Mouse (Mus musculus): Measurements from ENCODE around the gene Kif4. TPM values are rescaled to one million over a fixed set of nuclear protein-coding genes. Genes with fewer than 3 reads are reported as not detected.

Kif4 gene
- polyA plus RNA-seq, 1 experiment = 54.7 TPM

DNA sequence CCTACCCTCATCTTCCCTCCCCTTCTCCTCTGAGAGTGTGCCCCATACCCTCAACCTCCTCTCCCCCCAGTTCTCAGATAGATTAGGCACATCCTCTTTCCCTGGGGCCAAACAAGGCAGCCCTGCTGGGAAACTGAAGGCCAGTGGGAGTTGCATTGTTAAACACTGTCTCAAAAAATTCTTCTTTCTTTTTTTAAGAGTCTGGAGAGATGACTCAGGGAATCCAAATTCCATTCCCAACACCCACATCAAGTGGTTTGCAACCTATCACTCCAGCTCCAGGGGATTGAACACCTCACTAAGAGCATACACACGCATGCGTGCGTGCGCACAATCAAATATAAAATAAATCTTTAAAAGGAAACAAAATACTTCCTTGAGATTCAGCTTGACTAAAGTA is 71.2 kb downstream of the Kif4 start:
- H3K9me3 ChIP-seq (replicated peaks; ENCODE audit: control insufficient read depth, insufficient read depth, low read length, poor library complexity, severe bottlenecking) = no peaks in the 10 kb centered on the region
- H3K27ac ChIP-seq (ENCODE audit: insufficient read depth, low read length) = no peak overlapping the region
- H3K4me3 ChIP-seq (ENCODE audit: low read depth, low read length) = no peak overlapping the region
- TF ChIP-seq POLR2A (IDR thresholded peaks at IDR 0.05; ENCODE audit: insufficient read depth, low read length) (no peak), CTCF (IDR thresholded peaks at IDR 0.05; ENCODE audit: low read depth, low read length) (no peak), EP300 (IDR thresholded peaks at IDR 0.05; ENCODE audit: insufficient read depth, low read depth, low read length) (no peak)
- H3K9ac ChIP-seq (ENCODE audit: low read depth, poor library complexity, severe bottlenecking) = no peak overlapping the region
- H3K36me3 ChIP-seq (ENCODE audit: control insufficient read depth, insufficient read depth, low read length, poor library complexity, severe bottlenecking) = peaks cover 11% of the 10 kb centered on the region
- H3K27me3 ChIP-seq (ENCODE audit: control insufficient read depth, insufficient read depth, low read length, poor library complexity, severe bottlenecking) = no peaks in the 10 kb centered on the region
- no peaks in the 10 kb centered on the region for H3K4me1 ChIP-seq (ENCODE audit: control insufficient read depth, insufficient read depth, low read length)

DNA sequence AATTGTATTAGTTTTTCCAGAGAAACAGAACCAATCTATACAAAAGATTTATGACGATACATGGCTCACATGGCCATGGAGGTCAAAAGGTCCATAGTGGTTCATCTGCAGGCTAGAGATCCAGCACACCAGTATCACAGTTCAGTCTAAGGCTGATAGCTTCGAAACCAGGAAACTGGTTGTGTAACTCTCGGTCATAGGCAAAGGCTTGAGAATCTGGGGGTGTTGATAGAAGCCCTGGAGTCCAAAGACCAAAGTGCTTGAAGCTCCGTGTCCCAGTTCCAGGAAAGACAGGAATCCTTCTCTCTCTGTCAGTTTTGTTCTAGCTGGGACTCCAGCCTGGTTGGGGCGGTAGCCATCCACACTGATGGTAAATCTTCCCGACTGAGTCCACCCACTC is 82.5 kb downstream of the Kif4 start:
- Histone ChIP-seq H3K36me3 (ENCODE audit: control insufficient read depth, insufficient read depth, low read length, poor library complexity, severe bottlenecking) (peaks cover 5% of the 10 kb centered on the region), H3K4me3 (ENCODE audit: low read depth, low read length) (no peak overlapping the region), H3K9ac (ENCODE audit: low read depth, poor library complexity, severe bottlenecking) (no peak overlapping the region), H3K4me1 (ENCODE audit: control insufficient read depth, insufficient read depth, low read length) (no peaks in the 10 kb centered on the region), H3K9me3 (replicated peaks; ENCODE audit: control insufficient read depth, insufficient read depth, low read length, poor library complexity, severe bottlenecking) (no peaks in the 10 kb centered on the region), H3K27ac (ENCODE audit: insufficient read depth, low read length) (no peak overlapping the region), H3K27me3 (ENCODE audit: control insufficient read depth, insufficient read depth, low read length, poor library complexity, severe bottlenecking) (no peaks in the 10 kb centered on the region)
- TF ChIP-seq CTCF (IDR thresholded peaks at IDR 0.05; ENCODE audit: low read depth, low read length) = no peak
- TF ChIP-seq EP300 (IDR thresholded peaks at IDR 0.05; ENCODE audit: insufficient read depth, low read depth, low read length) = no peak
- TF ChIP-seq POLR2A (IDR thresholded peaks at IDR 0.05; ENCODE audit: insufficient read depth, low read length) = no peak

DNA sequence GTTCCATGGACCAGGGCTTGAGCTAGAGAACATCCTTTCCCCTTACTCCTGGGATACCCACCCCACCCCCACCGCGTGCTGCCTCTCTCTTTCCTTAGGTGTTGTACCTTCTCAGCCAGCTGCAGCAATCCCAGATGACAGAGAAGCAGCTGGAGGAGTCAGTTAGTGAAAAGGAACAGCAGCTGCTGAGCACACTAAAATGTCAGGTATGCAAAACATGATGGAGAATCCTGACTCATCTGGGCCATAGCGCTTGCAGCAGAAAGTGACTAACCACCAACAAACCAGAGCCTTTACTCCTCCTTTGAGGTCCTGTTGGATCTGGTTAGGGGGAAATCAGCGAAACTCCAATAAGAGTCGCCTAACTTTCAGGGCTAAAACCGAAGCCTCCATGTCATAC is 90.6 kb downstream of the Kif4 start:
- Histone ChIP-seq H3K27me3 (ENCODE audit: control insufficient read depth, insufficient read depth, low read length, poor library complexity, severe bottlenecking) (no peaks in the 10 kb centered on the region), H3K9me3 (replicated peaks; ENCODE audit: control insufficient read depth, insufficient read depth, low read length, poor library complexity, severe bottlenecking) (no peaks in the 10 kb centered on the region), H3K4me1 (ENCODE audit: control insufficient read depth, insufficient read depth, low read length) (no peaks in the 10 kb centered on the region), H3K4me3 (ENCODE audit: low read depth, low read length) (no peak overlapping the region), H3K9ac (ENCODE audit: low read depth, poor library complexity, severe bottlenecking) (no peak overlapping the region), H3K27ac (ENCODE audit: insufficient read depth, low read length) (no peak overlapping the region), H3K36me3 (ENCODE audit: control insufficient read depth, insufficient read depth, low read length, poor library complexity, severe bottlenecking) (peaks cover 9% of the 10 kb centered on the region)
- TF ChIP-seq POLR2A (IDR thresholded peaks at IDR 0.05; ENCODE audit: insufficient read depth, low read length) (no peak), EP300 (IDR thresholded peaks at IDR 0.05; ENCODE audit: insufficient read depth, low read depth, low read length) (no peak), CTCF (IDR thresholded peaks at IDR 0.05; ENCODE audit: low read depth, low read length) (no peak)

DNA sequence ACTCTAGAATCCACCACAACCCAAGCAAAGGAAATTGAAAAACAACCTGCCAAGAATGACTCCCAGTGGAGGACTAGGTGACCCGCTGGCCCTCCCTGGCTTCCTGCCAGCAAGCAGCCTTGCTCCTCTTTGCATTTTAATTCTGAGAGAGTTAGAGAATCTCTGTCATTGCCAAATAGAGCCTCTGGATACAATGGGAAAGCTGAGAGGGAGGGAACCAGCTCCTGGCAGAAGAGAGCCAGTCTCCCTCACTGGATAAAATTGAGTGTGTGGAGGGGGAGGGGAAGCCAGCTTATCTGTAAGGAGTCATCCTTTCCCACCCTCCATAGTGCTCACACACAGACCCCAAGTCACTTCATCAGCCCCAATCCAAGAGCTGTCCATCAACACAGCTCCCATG is 103.4 kb downstream of the Kif4 start:
- no peak overlapping the region for H3K27ac ChIP-seq (ENCODE audit: insufficient read depth, low read length)
- no peak overlapping the region for H3K4me3 ChIP-seq (ENCODE audit: low read depth, low read length)
- TF ChIP-seq CTCF (IDR thresholded peaks at IDR 0.05; ENCODE audit: low read depth, low read length) = no peak
- no peak for TF ChIP-seq EP300 (IDR thresholded peaks at IDR 0.05; ENCODE audit: insufficient read depth, low read depth, low read length)
- TF ChIP-seq POLR2A (IDR thresholded peaks at IDR 0.05; ENCODE audit: insufficient read depth, low read length) = no peak
- no peaks in the 10 kb centered on the region; the same call in 1 of the 2 replicates for H3K27me3 ChIP-seq (ENCODE audit: control insufficient read depth, insufficient read depth, low read length, poor library complexity, severe bottlenecking)
- H3K36me3 ChIP-seq (ENCODE audit: control insufficient read depth, insufficient read depth, low read length, poor library complexity, severe bottlenecking) = peaks cover 14% of the 10 kb centered on the region
- H3K9me3 ChIP-seq (replicated peaks; ENCODE audit: control insufficient read depth, insufficient read depth, low read length, poor library complexity, severe bottlenecking) = no peaks in the 10 kb centered on the region
- no peaks in the 10 kb centered on the region for H3K4me1 ChIP-seq (ENCODE audit: control insufficient read depth, insufficient read depth, low read length)
- no peak overlapping the region for H3K9ac ChIP-seq (ENCODE audit: low read depth, poor library complexity, severe bottlenecking)

DNA sequence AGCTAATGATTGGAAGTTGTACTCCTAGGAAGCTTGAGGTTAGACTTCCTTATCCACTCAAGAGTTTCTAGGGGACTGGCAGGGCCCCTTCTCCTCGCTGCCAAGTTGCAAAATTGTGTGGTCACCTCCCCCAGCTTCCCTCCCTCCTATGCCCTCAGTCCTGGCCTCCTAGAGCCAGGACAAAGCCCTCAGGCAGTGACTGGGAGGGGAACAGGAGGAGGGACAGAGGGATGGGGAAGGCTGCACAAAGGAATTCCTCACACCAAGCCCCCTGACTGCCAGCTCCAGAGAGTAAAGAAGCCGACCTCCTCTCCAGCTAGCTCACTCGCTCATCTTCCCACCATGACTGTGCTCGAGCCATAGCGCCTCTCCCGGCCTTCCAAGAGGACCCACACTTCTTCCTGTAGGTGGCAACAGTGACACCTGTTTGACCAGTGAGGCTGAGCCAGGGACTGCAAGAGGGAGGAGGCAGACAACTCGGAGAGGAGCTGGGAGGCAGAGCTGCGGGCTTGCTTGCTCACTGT is 104.2 kb downstream of the Kif4 start, which contains the start of gene Gdpd2:
TSS of gene Gdpd2 (plus strand) at position 209 of the 524 bp plus-strand sequence.
- Histone ChIP-seq H3K9ac (ENCODE audit: low read depth, poor library complexity, severe bottlenecking) (peak within 1 kb of the TSS; percentile 37; the same call in 1 of the 2 replicates), H3K4me1 (ENCODE audit: control insufficient read depth, insufficient read depth, low read length) (no peaks in the 10 kb centered on the region), H3K27me3 (ENCODE audit: control insufficient read depth, insufficient read depth, low read length, poor library complexity, severe bottlenecking) (no peaks in the 10 kb centered on the region; the same call in 1 of the 2 replicates), H3K27ac (ENCODE audit: insufficient read depth, low read length) (no peak within 1 kb of the TSS), H3K36me3 (ENCODE audit: control insufficient read depth, insufficient read depth, low read length, poor library complexity, severe bottlenecking) (peaks cover 11% of the 10 kb centered on the region), H3K4me3 (ENCODE audit: low read depth, low read length) (no peak within 1 kb of the TSS), H3K9me3 (replicated peaks; ENCODE audit: control insufficient read depth, insufficient read depth, low read length, poor library complexity, severe bottlenecking) (no peaks in the 10 kb centered on the region)
- TF ChIP-seq POLR2A (IDR thresholded peaks at IDR 0.05; ENCODE audit: insufficient read depth, low read length) (no peak), CTCF (IDR thresholded peaks at IDR 0.05; ENCODE audit: low read depth, low read length) (peak; percentile 59), EP300 (IDR thresholded peaks at IDR 0.05; ENCODE audit: insufficient read depth, low read depth, low read length) (no peak)

DNA sequence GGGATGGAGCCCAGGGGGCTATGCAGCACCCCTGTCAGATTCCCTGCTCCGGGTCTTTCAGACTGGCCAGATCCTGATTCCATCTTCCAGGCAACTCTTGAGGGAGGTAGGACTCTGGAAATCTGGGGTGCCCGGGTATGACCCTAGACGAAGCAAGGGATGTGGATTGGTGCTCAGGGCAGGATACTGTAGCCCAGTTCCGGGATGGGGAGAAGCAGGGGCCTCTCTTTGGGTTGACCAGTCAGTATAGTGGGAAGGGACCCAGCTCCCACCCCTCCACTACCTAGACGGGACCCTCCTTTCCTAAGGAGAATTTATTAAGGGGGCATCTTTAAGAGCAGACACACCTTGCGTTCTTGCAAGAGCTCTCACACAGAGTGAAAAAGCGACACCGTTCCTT is 104.7 kb downstream of the Kif4 start:
- H3K4me1 ChIP-seq (ENCODE audit: control insufficient read depth, insufficient read depth, low read length) = no peaks in the 10 kb centered on the region
- H3K9me3 ChIP-seq (replicated peaks; ENCODE audit: control insufficient read depth, insufficient read depth, low read length, poor library complexity, severe bottlenecking) = no peaks in the 10 kb centered on the region
- no peak overlapping the region for H3K4me3 ChIP-seq (ENCODE audit: low read depth, low read length)
- no peak overlapping the region for H3K27ac ChIP-seq (ENCODE audit: insufficient read depth, low read length)
- no peaks in the 10 kb centered on the region; the same call in 1 of the 2 replicates for H3K27me3 ChIP-seq (ENCODE audit: control insufficient read depth, insufficient read depth, low read length, poor library complexity, severe bottlenecking)
- peaks cover 8% of the 10 kb centered on the region for H3K36me3 ChIP-seq (ENCODE audit: control insufficient read depth, insufficient read depth, low read length, poor library complexity, severe bottlenecking)
- peak overlapping the region; percentile 37; the same call in 1 of the 2 replicates for H3K9ac ChIP-seq (ENCODE audit: low read depth, poor library complexity, severe bottlenecking)
- TF ChIP-seq CTCF (IDR thresholded peaks at IDR 0.05; ENCODE audit: low read depth, low read length) (no peak), EP300 (IDR thresholded peaks at IDR 0.05; ENCODE audit: insufficient read depth, low read depth, low read length) (no peak), POLR2A (IDR thresholded peaks at IDR 0.05; ENCODE audit: insufficient read depth, low read length) (no peak)

Measured in ES-Bruce4 (cell line).